In the genomic region with DNA sequence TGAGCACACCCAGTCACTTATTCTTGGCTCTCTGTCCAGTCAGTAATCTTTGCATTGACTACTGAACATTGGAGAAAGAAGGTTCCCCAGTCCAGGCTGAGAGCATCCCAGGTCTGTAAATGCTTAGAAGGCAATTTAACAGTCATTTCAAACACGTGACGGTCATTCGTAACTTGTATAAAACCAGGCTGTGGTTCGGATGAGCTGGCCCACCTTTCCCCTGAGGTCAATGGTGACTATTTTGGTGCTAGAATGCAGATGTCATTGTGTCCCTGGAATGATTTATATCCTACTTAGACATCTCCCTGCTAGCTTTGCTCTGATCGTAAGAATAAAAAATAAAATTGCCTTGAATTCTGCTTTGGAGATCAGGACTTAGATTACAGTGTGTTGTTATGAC, we compare ENCODE assay signal across 22 mouse cellular contexts.
DNase-seq lines count a peak whose midpoint lies in the region; ATAC-seq lines count a peak whose summit lies in the region.
"Had no signal": no experiment of that assay in that cellular context is flagged by ENCODE, and none has a peak within 500 bp of the region (broad histone marks: within the 10 kb centered on the region; RNA-seq: fewer than 3 reads in every experiment).

No protein-coding gene starts in this region.

- H3K36me3 ChIP-seq in kidney, embryonic 14.5 days (ENCODE audit: control insufficient read depth, insufficient read depth, low read length): peaks cover 4% of the 10 kb centered on the region; the same call in 1 of the 2 replicates
- H3K36me3 ChIP-seq: G1E had no signal

- DNase-seq in adrenal gland, adult 2 months: peak; percentile 32
- no peak for DNase-seq in adrenal gland, adult 8-10 months
- peak; percentile 53 for DNase-seq in adrenal gland, postnatal 14 days
- DNase-seq in adrenal gland, adult 18-20 months (ENCODE audit: low spot score in 2 of 2): no peak
- peak; percentile 20 for DNase-seq in kidney, adult 9 months
- DNase-seq: adrenal gland, postnatal 10 days; adrenal gland, postnatal 25 days; adrenal gland, postnatal 36 days; B cell, adult 2 months; cerebellum, adult 11 months; cerebellum, adult 11-12 months; cerebellum, adult 18-20 months; cerebellum, adult 2 months; cerebellum, adult 8-10 months; cerebellum, adult 9-10 months; cerebellum, adult 9-11 months had no signal

- H3K27ac ChIP-seq in kidney, embryonic 14.5 days (ENCODE audit: low read depth, low read length): no peak overlapping the region

- H3K27me3 ChIP-seq in kidney, embryonic 14.5 days (ENCODE audit: control insufficient read depth, insufficient read depth, low read length): no peaks in the 10 kb centered on the region
- H3K27me3 ChIP-seq: CH12.LX, Patski had no signal

- WGBS in kidney, embryonic 14.5 days: 70% methylated on average over 5 of the region's 5 CpGs

- ATAC-seq in kidney, embryonic 14.5 days (ENCODE audit: low FRiP score, low TSS enrichment): no peak
- ATAC-seq: activated CD4-positive, CD25-positive, alpha-beta regulatory T cell, adult 4 months; CD4-positive, CD25-positive, alpha-beta regulatory T cell, adult 4 months; Patski had no signal

- no peak overlapping the region for H3K4me3 ChIP-seq in kidney, embryonic 14.5 days (ENCODE audit: low read length)

- peaks cover 36% of the 10 kb centered on the region; the same call in 1 of the 2 replicates for H3K4me1 ChIP-seq in kidney, embryonic 14.5 days (ENCODE audit: control insufficient read depth, insufficient read depth, low read length)

- H3K4me2 ChIP-seq in kidney, embryonic 14.5 days (replicated peaks; ENCODE audit: low read depth, low read length): no peak overlapping the region

- no peak overlapping the region for H3K9ac ChIP-seq in kidney, embryonic 14.5 days (ENCODE audit: low read depth, low read length)

- H3K9me3 ChIP-seq in kidney, embryonic 14.5 days (ENCODE audit: control insufficient read depth, low read length): no peaks in the 10 kb centered on the region

Comparison
In these comparisons a context has a peak if more than half of its experiments do, and no peak if none do; other contexts are left out.
1. DNase-seq: peak in adrenal gland, adult 2 months (single experiment), adrenal gland, postnatal 14 days (single experiment) and kidney, adult 9 months (single experiment); none in adrenal gland, adult 8-10 months (single experiment) and adrenal gland, adult 18-20 months (0 of 2).